Mouse (Mus musculus): ENCODE data around the gene Taf4. TPM values are rescaled to one million over a fixed set of nuclear protein-coding genes. Genes with fewer than 3 reads are reported as not detected.

Gene Taf4
- polyA plus RNA-seq, 1 experiment = 11.5 TPM

GRCm38 (mm10) chr2:179948820-179949219 lies 27.6 kb downstream of the Taf4 start:
- TF ChIP-seq CTCF (IDR thresholded peaks at IDR 0.05; ENCODE audit: borderline replicate concordance, insufficient read depth, low read length) (no peak), POLR2A (IDR thresholded peaks at IDR 0.05; ENCODE audit: low read depth, low read length) (no peak)
- no peaks in the 10 kb centered on the region for H3K4me1 ChIP-seq (ENCODE audit: control insufficient read depth, insufficient read depth, low read length)
- H3K4me3 ChIP-seq (ENCODE audit: insufficient read depth, low read length) = no peak overlapping the region
- H3K27ac ChIP-seq (ENCODE audit: insufficient read depth, low read length) = no peak overlapping the region

DNA sequence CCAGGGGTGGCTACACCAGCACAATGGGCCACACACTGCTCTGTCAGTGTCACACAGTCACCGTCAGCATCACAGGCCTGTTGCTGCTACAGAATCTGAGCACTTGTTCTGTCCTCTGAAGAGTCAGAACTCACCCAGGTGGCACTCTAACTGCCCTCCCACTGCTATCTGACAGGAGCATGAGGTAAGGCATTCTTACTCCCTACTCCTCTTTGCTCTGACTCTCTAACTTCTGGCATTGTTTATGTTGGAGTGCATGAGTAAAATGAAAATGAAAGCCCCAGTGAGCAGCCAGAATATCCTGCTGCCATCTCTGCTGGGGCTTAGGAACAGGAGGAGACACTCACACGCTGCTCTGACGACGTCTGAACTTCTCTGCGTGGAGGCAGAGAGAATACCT lies 28.8 kb downstream of the Taf4 start:
- H3K4me3 ChIP-seq (ENCODE audit: insufficient read depth, low read length) = no peak overlapping the region

GRCm38 (mm10) chr2:179946496-179946895 lies 29.9 kb downstream of the Taf4 start:
- TF ChIP-seq CTCF (IDR thresholded peaks at IDR 0.05; ENCODE audit: borderline replicate concordance, insufficient read depth, low read length) (no peak), POLR2A (IDR thresholded peaks at IDR 0.05; ENCODE audit: low read depth, low read length) (no peak)
- Histone ChIP-seq H3K27ac (ENCODE audit: insufficient read depth, low read length) (no peak overlapping the region), H3K4me1 (ENCODE audit: control insufficient read depth, insufficient read depth, low read length) (no peaks in the 10 kb centered on the region), H3K4me3 (ENCODE audit: insufficient read depth, low read length) (no peak overlapping the region)

More for the DNA sequence above, 28.8 kb downstream of the Taf4 start:
- Histone ChIP-seq H3K27ac (ENCODE audit: insufficient read depth, low read length) (no peak overlapping the region), H3K4me1 (ENCODE audit: control insufficient read depth, insufficient read depth, low read length) (no peaks in the 10 kb centered on the region)
- TF ChIP-seq CTCF (IDR thresholded peaks at IDR 0.05; ENCODE audit: borderline replicate concordance, insufficient read depth, low read length) = no peak
- no peak for TF ChIP-seq POLR2A (IDR thresholded peaks at IDR 0.05; ENCODE audit: low read depth, low read length)

DNA sequence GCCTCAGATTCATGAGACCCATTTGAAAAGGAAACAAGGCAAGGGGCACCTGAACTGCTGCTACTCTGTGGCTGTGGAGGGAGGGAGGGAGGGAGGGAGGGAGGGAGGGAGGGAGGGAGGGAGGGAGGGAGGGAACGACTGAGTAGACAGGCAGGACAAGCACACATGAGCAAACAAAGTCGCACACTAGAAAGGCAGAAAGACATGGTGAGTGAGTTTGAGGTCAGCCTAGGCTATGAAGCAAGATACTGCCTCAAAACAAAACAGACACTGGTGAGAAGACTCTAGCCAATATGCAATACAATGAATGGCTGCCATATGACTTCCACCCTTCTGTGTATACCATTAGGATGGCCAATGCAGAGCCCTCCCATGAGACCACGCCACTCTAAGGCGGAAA lies 31.4 kb downstream of the Taf4 start:
- TF ChIP-seq CTCF (IDR thresholded peaks at IDR 0.05; ENCODE audit: borderline replicate concordance, insufficient read depth, low read length) = no peak
- TF ChIP-seq POLR2A (IDR thresholded peaks at IDR 0.05; ENCODE audit: low read depth, low read length) = no peak
- Histone ChIP-seq H3K27ac (ENCODE audit: insufficient read depth, low read length) (no peak overlapping the region), H3K4me3 (ENCODE audit: insufficient read depth, low read length) (no peak overlapping the region), H3K4me1 (ENCODE audit: control insufficient read depth, insufficient read depth, low read length) (no peaks in the 10 kb centered on the region)

GRCm38 (mm10) chr2:179941696-179942095 lies 34.8 kb downstream of the Taf4 start:
- TF ChIP-seq POLR2A (IDR thresholded peaks at IDR 0.05; ENCODE audit: low read depth, low read length) (no peak), CTCF (IDR thresholded peaks at IDR 0.05; ENCODE audit: borderline replicate concordance, insufficient read depth, low read length) (no peak)
- no peak overlapping the region for H3K27ac ChIP-seq (ENCODE audit: insufficient read depth, low read length)
- H3K4me3 ChIP-seq (ENCODE audit: insufficient read depth, low read length) = no peak overlapping the region
- no peaks in the 10 kb centered on the region for H3K4me1 ChIP-seq (ENCODE audit: control insufficient read depth, insufficient read depth, low read length)

DNA sequence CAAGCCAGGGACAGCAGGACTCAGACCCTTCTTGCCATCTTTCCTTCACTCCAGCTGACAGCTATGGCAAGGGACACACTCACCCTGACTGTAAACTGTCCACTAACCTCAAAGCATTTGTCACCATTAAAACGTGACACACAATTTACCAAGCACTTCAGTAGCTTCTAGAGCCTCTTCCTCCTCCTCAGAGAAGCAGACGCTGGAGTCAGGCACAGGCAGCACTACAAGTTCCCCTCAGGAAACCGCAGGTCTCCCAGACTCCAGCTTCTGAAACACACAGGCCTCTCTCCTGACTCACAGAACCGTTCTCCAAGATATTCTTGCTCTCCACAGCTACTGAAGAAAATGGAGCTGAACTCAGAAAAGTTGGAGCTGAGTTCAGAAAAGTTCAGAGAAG lies 39.4 kb downstream of the Taf4 start:
- TF ChIP-seq POLR2A (IDR thresholded peaks at IDR 0.05; ENCODE audit: low read depth, low read length) = no peak
- TF ChIP-seq CTCF (IDR thresholded peaks at IDR 0.05; ENCODE audit: borderline replicate concordance, insufficient read depth, low read length) = no peak
- Histone ChIP-seq H3K27ac (ENCODE audit: insufficient read depth, low read length) (no peak overlapping the region), H3K4me1 (ENCODE audit: control insufficient read depth, insufficient read depth, low read length) (no peaks in the 10 kb centered on the region), H3K4me3 (ENCODE audit: insufficient read depth, low read length) (no peak overlapping the region)

DNA sequence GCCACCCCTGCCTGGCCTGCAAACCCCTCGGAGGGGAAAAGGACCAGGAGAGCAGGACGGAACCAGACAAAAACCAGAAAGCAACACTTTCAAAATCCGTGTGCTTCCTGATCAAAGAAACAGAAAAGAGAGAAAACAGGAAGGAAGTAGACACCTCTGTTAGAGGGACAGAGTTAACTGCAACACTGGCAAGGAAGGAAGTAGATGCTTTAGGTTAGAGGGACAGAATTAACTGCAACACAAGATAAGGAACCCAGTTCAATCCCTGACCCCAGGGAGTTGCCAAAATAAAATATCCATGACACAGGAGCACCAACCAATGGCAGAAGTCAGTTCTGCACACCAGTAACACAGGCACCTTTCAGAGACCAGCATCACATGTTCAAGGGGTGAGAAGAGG lies 42.3 kb downstream of the Taf4 start:
- H3K4me1 ChIP-seq (ENCODE audit: control insufficient read depth, insufficient read depth, low read length) = no peaks in the 10 kb centered on the region
- no peak overlapping the region for H3K27ac ChIP-seq (ENCODE audit: insufficient read depth, low read length)
- TF ChIP-seq POLR2A (IDR thresholded peaks at IDR 0.05; ENCODE audit: low read depth, low read length) (no peak), CTCF (IDR thresholded peaks at IDR 0.05; ENCODE audit: borderline replicate concordance, insufficient read depth, low read length) (no peak)
- no peak overlapping the region for H3K4me3 ChIP-seq (ENCODE audit: insufficient read depth, low read length)

GRCm38 (mm10) chr2:179931741-179932140 lies 44.7 kb downstream of the Taf4 start:
- Histone ChIP-seq H3K4me3 (ENCODE audit: insufficient read depth, low read length) (no peak overlapping the region), H3K4me1 (ENCODE audit: control insufficient read depth, insufficient read depth, low read length) (no peaks in the 10 kb centered on the region; the same call in 1 of the 2 replicates), H3K27ac (ENCODE audit: insufficient read depth, low read length) (no peak overlapping the region)
- no peak for TF ChIP-seq CTCF (IDR thresholded peaks at IDR 0.05; ENCODE audit: borderline replicate concordance, insufficient read depth, low read length)
- no peak for TF ChIP-seq POLR2A (IDR thresholded peaks at IDR 0.05; ENCODE audit: low read depth, low read length)

DNA sequence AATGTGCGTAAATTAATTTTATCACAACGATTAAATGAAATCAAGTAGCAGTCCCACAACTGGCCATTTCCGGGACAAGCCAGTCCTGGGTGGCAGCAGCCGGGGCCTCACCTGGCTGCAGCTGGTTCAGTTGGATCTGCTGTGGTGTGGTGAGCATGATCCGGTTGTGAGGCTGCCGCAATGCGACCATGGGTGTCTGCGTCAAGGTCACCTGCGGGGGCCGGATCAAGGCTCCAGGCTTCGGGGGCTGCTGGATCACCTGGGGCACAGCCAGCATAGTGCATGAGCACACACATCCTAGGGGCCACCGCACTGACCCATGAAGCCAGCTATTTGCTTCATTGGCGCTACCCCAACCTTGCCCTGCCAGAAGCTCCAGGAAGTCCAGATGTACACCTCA lies 47.3 kb downstream of the Taf4 start:
- Histone ChIP-seq H3K4me1 (ENCODE audit: control insufficient read depth, insufficient read depth, low read length) (no peaks in the 10 kb centered on the region; the same call in 1 of the 2 replicates), H3K4me3 (ENCODE audit: insufficient read depth, low read length) (no peak overlapping the region), H3K27ac (ENCODE audit: insufficient read depth, low read length) (no peak overlapping the region)
- TF ChIP-seq CTCF (IDR thresholded peaks at IDR 0.05; ENCODE audit: borderline replicate concordance, insufficient read depth, low read length) = no peak
- no peak for TF ChIP-seq POLR2A (IDR thresholded peaks at IDR 0.05; ENCODE audit: low read depth, low read length)

- no peak overlapping the region for H3K4me3 ChIP-seq (ENCODE audit: insufficient read depth, low read length)
- no peak overlapping the region for H3K27ac ChIP-seq (ENCODE audit: insufficient read depth, low read length)
- peaks cover 10% of the 10 kb centered on the region for H3K4me1 ChIP-seq (ENCODE audit: control insufficient read depth, insufficient read depth, low read length)
- no peak for TF ChIP-seq CTCF (IDR thresholded peaks at IDR 0.05; ENCODE audit: borderline replicate concordance, insufficient read depth, low read length)
- TF ChIP-seq POLR2A (IDR thresholded peaks at IDR 0.05; ENCODE audit: low read depth, low read length) = no peak
Observed at GRCm38 (mm10) chr2:179924038-179924437, 52.4 kb downstream of the Taf4 start.
